18 mouse cellular contexts compared by ENCODE assay signal in genomic region chr9:66971116-66971515, GRCm38 (mm10).
"Had no signal": no experiment of that assay in that cellular context is flagged by ENCODE, and none has a peak within 500 bp of the region (broad histone marks: within the 10 kb centered on the region; RNA-seq: fewer than 3 reads in every experiment).

No protein-coding gene starts in this region.

- H3K9ac ChIP-seq: liver, embryonic 14.5 days; lung, embryonic 15.5 days; midbrain, embryonic 12.5 days; neural tube, embryonic 12.5 days; stomach, embryonic 15.5 days had no signal

- H3K4me1 ChIP-seq: neural tube, embryonic 12.5 days; stomach, embryonic 15.5 days had no signal

- ATAC-seq: lung, postnatal 0 days; midbrain, embryonic 16.5 days had no signal

- H3K4me2 ChIP-seq: lung, embryonic 15.5 days; midbrain, embryonic 12.5 days; neural tube, embryonic 12.5 days; stomach, embryonic 15.5 days had no signal

- H3K4me3 ChIP-seq: lung, embryonic 15.5 days; megakaryocyte, embryonic 14.5 days; midbrain, embryonic 12.5 days; neural tube, embryonic 12.5 days; stomach, embryonic 15.5 days had no signal

- H3K27me3 ChIP-seq: lung, embryonic 15.5 days; megakaryocyte, embryonic 14.5 days; midbrain, embryonic 12.5 days; neural tube, embryonic 12.5 days; stomach, embryonic 15.5 days had no signal

- H3K9me3 ChIP-seq: lung, embryonic 15.5 days; megakaryocyte, embryonic 14.5 days; midbrain, embryonic 12.5 days; neural tube, embryonic 12.5 days; stomach, embryonic 15.5 days had no signal

- DNase-seq: lung, adult 2 months; lung, postnatal 14 days; lung, postnatal 36 days; midbrain, embryonic 14.5 days; right cerebral cortex, postnatal 14 days; thymus, adult 2 months; thymus, postnatal 25 days; thymus, postnatal 4 days had no signal

- H3K27ac ChIP-seq: liver, embryonic 14.5 days; lung, embryonic 15.5 days; macrophage; midbrain, embryonic 12.5 days; neural tube, embryonic 12.5 days; stomach, embryonic 15.5 days; stomach, postnatal 0 days had no signal
